Mouse (Mus musculus) hindbrain, embryonic 10.5 days (tissue): ENCODE data around the gene Cox6a1. TPM values are rescaled to one million over a fixed set of nuclear protein-coding genes. Genes with fewer than 3 reads are reported as not detected.

Source experiments
- DNase-seq: peaks from one replicate; pipeline ENCODE4 v3.0.0-alpha.2; 2017; ENCODE audit warnings: low spot score
- H3K27ac ChIP-seq: fragments of 300-500 bp; sonication (generic); 2 replicates; pipeline ENCODE4 v1.5.1; 2016; ENCODE audit warnings: mild to moderate bottlenecking, moderate library complexity
- H3K27me3 ChIP-seq: fragments of 300-500 bp; sonication (generic); 2 replicates; pipeline ENCODE4 v1.6.1; 2016; ENCODE audit warnings: mild to moderate bottlenecking; ENCODE audit not compliant: poor library complexity, insufficient read depth, severe bottlenecking
- H3K36me3 ChIP-seq: fragments of 300-500 bp; sonication (generic); 2 replicates; pipeline ENCODE4 v1.6.1; 2016; ENCODE audit warnings: mild to moderate bottlenecking, moderate library complexity
- H3K4me1 ChIP-seq: fragments of 300-500 bp; sonication (generic); replicated peaks from 2 replicates; pipeline ENCODE4 v1.6.1; 2016; ENCODE audit warnings: mild to moderate bottlenecking
- H3K4me3 ChIP-seq: fragments of 300-500 bp; sonication (generic); 2 replicates; pipeline ENCODE4 v1.5.1; 2016; ENCODE audit warnings: mild to moderate bottlenecking, moderate library complexity
- H3K9me3 ChIP-seq: fragments of 300-500 bp; sonication (generic); 2 replicates; pipeline ENCODE4 v1.6.1; 2016; ENCODE audit warnings: mild to moderate bottlenecking, moderate library complexity
- WGBS: fragments of 180-500 bp; shearing (Covaris S2); methylation state at CpG from one replicate; pipeline ENCODE4 v1.1.7; 2016; 5-methylcytosine and 5-hydroxymethylcytosine counted together
- polyA plus RNA-seq: library from polyadenylated mRNA; unstranded; fragments of >200 nt; fragmentation: Nextera tagmentation; extraction: Ambion mirVana; gene quantifications from 2 replicates; pipeline ENCODE4 v1.2.1, GENCODE M21; 2016

Gene Cox6a1
- polyA plus RNA-seq, 1 experiment from 2014 or later = 1,016 TPM

- peak overlapping the region; percentile 90 for H3K4me3 ChIP-seq
- no peak for DNase-seq
- H3K36me3 ChIP-seq = peaks cover 64% of the 10 kb centered on the region
- peaks cover 22% of the 10 kb centered on the region for H3K4me1 ChIP-seq
- H3K9me3 ChIP-seq = no peaks in the 10 kb centered on the region
- H3K27me3 ChIP-seq = no peaks in the 10 kb centered on the region
- H3K27ac ChIP-seq = peak overlapping the region; percentile 95; the same call in 1 of the 2 replicates
- 42% methylated on average over 7 of the region's 7 CpGs for WGBS
Measured at GRCm38 (mm10) chr5:115340007-115340406, 8.8 kb downstream of the Cox6a1 start.

GRCm38 (mm10) chr5:115333626-115334025 is 15.2 kb downstream of the Cox6a1 start:
- 86% methylated on average over 3 of the region's 3 CpGs for WGBS
- DNase-seq = no peak
- H3K27ac ChIP-seq = no peak overlapping the region
- H3K27me3 ChIP-seq = no peaks in the 10 kb centered on the region
- no peak overlapping the region for H3K4me3 ChIP-seq
- peaks cover 11% of the 10 kb centered on the region for H3K4me1 ChIP-seq
- peaks cover 99% of the 10 kb centered on the region for H3K36me3 ChIP-seq
- H3K9me3 ChIP-seq = no peaks in the 10 kb centered on the region

GRCm38 (mm10) chr5:115330955-115331354 is 17.8 kb downstream of the Cox6a1 start:
- Histone ChIP-seq H3K9me3 (no peaks in the 10 kb centered on the region), H3K36me3 (peaks cover 73% of the 10 kb centered on the region), H3K27me3 (no peaks in the 10 kb centered on the region), H3K4me1 (peaks cover 22% of the 10 kb centered on the region), H3K27ac (no peak overlapping the region), H3K4me3 (0 out of 2 replicates have a peak overlapping the region, but pooled peaks have one; percentile 3)
- no peak for DNase-seq
- 92% methylated on average over 9 of the region's 9 CpGs for WGBS

GRCm38 (mm10) chr5:115327610-115328548 is 20.9 kb downstream of the Cox6a1 start:
- Histone ChIP-seq H3K36me3 (peaks cover 42% of the 10 kb centered on the region), H3K27me3 (no peaks in the 10 kb centered on the region), H3K27ac (peak overlapping the region; percentile 98), H3K4me1 (peaks cover 27% of the 10 kb centered on the region), H3K9me3 (no peaks in the 10 kb centered on the region), H3K4me3 (peak overlapping the region; percentile 100)
- 2% methylated on average over 55 of the region's 55 CpGs for WGBS
- DNase-seq = peak; percentile 14

- H3K9me3 ChIP-seq = no peaks in the 10 kb centered on the region
- no peaks in the 10 kb centered on the region for H3K27me3 ChIP-seq
- peak within 1 kb of the TSS; percentile 100 for H3K4me3 ChIP-seq
- peaks cover 27% of the 10 kb centered on the region for H3K4me1 ChIP-seq
- H3K36me3 ChIP-seq = peaks cover 33% of the 10 kb centered on the region
- WGBS = 1% methylated on average over 96 of the region's 97 CpGs
- H3K27ac ChIP-seq = peak within 1 kb of the TSS; percentile 98
- DNase-seq = peak; percentile 94
Measured at GRCm38 (mm10) chr5:115326875-115327609, 21.7 kb downstream of the Cox6a1 start, which contains the start of gene Srsf9. TSS of gene Srsf9 (plus strand) at chr5:115327177.

GRCm38 (mm10) chr5:115326256-115326831 is 22.4 kb downstream of the Cox6a1 start:
- Histone ChIP-seq H3K4me3 (peak overlapping the region; percentile 100), H3K36me3 (peaks cover 27% of the 10 kb centered on the region), H3K9me3 (no peaks in the 10 kb centered on the region), H3K4me1 (peaks cover 27% of the 10 kb centered on the region), H3K27ac (peak overlapping the region; percentile 98), H3K27me3 (no peaks in the 10 kb centered on the region)
- DNase-seq = no peak
- WGBS = 30% methylated on average over 11 of the region's 11 CpGs

- Histone ChIP-seq H3K27me3 (peaks cover 11% of the 10 kb centered on the region), H3K4me1 (peaks cover 35% of the 10 kb centered on the region), H3K4me3 (peak overlapping the region; percentile 55), H3K36me3 (no peaks in the 10 kb centered on the region), H3K9me3 (no peaks in the 10 kb centered on the region), H3K27ac (peak overlapping the region; percentile 82)
- DNase-seq = peak; percentile 79
- under 1% methylated on average over 22 of the region's 22 CpGs for WGBS
Measured at GRCm38 (mm10) chr5:115319004-115319940, 29.5 kb downstream of the Cox6a1 start.

- H3K4me1 ChIP-seq = peaks cover 41% of the 10 kb centered on the region
- H3K27ac ChIP-seq = peak overlapping the region; percentile 87
- peak; percentile 62 for DNase-seq
- no peaks in the 10 kb centered on the region for H3K9me3 ChIP-seq
- H3K27me3 ChIP-seq = peaks cover 11% of the 10 kb centered on the region
- no peaks in the 10 kb centered on the region for H3K36me3 ChIP-seq
- peak overlapping the region; percentile 28 for H3K4me3 ChIP-seq
- 3% methylated on average over 10 of the region's 10 CpGs for WGBS
Measured at GRCm38 (mm10) chr5:115317645-115318328, 31.0 kb downstream of the Cox6a1 start.

GRCm38 (mm10) chr5:115316968-115317644 is 31.7 kb downstream of the Cox6a1 start:
- peak; percentile 38 for DNase-seq

GRCm38 (mm10) chr5:115313668-115313943 is 35.2 kb downstream of the Cox6a1 start:
- no peak for DNase-seq
- Histone ChIP-seq H3K4me3 (no peak overlapping the region), H3K27ac (peak overlapping the region; percentile 54), H3K9me3 (no peaks in the 10 kb centered on the region), H3K4me1 (peaks cover 35% of the 10 kb centered on the region), H3K36me3 (no peaks in the 10 kb centered on the region), H3K27me3 (peaks cover 9% of the 10 kb centered on the region)
- WGBS = 44% methylated on average over 5 of the region's 5 CpGs

More at GRCm38 (mm10) chr5:115316968-115317644, 31.7 kb downstream of the Cox6a1 start:
- peak overlapping the region; percentile 87 for H3K27ac ChIP-seq
- H3K4me1 ChIP-seq = peaks cover 41% of the 10 kb centered on the region
- 5% methylated on average over 14 of the region's 14 CpGs for WGBS
- peak overlapping the region; percentile 28 for H3K4me3 ChIP-seq
- H3K36me3 ChIP-seq = no peaks in the 10 kb centered on the region
- no peaks in the 10 kb centered on the region for H3K9me3 ChIP-seq
- peaks cover 11% of the 10 kb centered on the region for H3K27me3 ChIP-seq
